Mouse (Mus musculus): ENCODE results near the gene Lrfn1.

GRCm38 (mm10) chr7:28417368-28417767 is 34.4 kb upstream of the Lrfn1 start:
- TF ChIP-seq POLR2A (IDR thresholded peaks at IDR 0.05; ENCODE audit: insufficient read depth, low read depth, low read length) (no peak), CTCF (IDR thresholded peaks at IDR 0.05) (peak; percentile 47)

All from heart, adult 2 months (tissue).